Mouse (Mus musculus) liver, adult 2 months (tissue): ENCODE measurements around the gene Ndufs7. TPM values are rescaled to one million over a fixed set of nuclear protein-coding genes. Genes with fewer than 3 reads are reported as not detected.

Experiments
- DNase-seq: peaks from one replicate; pipeline ENCODE4 v3.0.0-alpha.2; 2011; ENCODE audit warnings: low read depth, low spot score; ENCODE audit errors: extremely low read depth
- H3K27ac ChIP-seq: fragments of 200-500 bp; replicated peaks from 2 replicates; pipeline ENCODE4 v1.5.1; 2012; ENCODE audit warnings: low read depth, mild to moderate bottlenecking, control low read depth, inconsistent platforms, low read length; ENCODE audit not compliant: insufficient read depth
- H3K27me3 ChIP-seq: fragments of 200-500 bp; 2 replicates; pipeline ENCODE4 v1.6.1; 2012; ENCODE audit warnings: mild to moderate bottlenecking, moderate library complexity, low read length, inconsistent platforms; ENCODE audit not compliant: control insufficient read depth, insufficient read depth
- H3K36me3 ChIP-seq: fragments of 200-500 bp; 2 replicates; pipeline ENCODE4 v1.6.1; 2012; ENCODE audit warnings: low read length, inconsistent platforms; ENCODE audit not compliant: control insufficient read depth, insufficient read depth
- H3K4me1 ChIP-seq: fragments of 200-500 bp; 2 replicates; pipeline ENCODE4 v1.6.1; 2011; ENCODE audit warnings: low read length; ENCODE audit not compliant: control insufficient read depth, insufficient read depth
- H3K4me3 ChIP-seq: fragments of 200-500 bp; 2 replicates; pipeline ENCODE4 v1.5.1; 2011; ENCODE audit warnings: low read depth, mild to moderate bottlenecking, control low read depth, low read length, moderate library complexity; ENCODE audit not compliant: insufficient read depth
- H3K79me2 ChIP-seq: fragments of 200-500 bp; 2 replicates; pipeline ENCODE4 v1.6.1; 2012; ENCODE audit warnings: inconsistent platforms, mild to moderate bottlenecking, low read length, moderate library complexity; ENCODE audit not compliant: control insufficient read depth, insufficient read depth
- H3K9ac ChIP-seq: fragments of 200-500 bp; 2 replicates; pipeline ENCODE4 v1.6.1; 2012; ENCODE audit warnings: low read depth, mild to moderate bottlenecking, control low read depth, inconsistent platforms, low read length
- CTCF ChIP-seq: fragments of 200-500 bp; IDR thresholded peaks from 2 replicates; pipeline ENCODE4 v1.5.1; 2011; ENCODE audit warnings: low read depth, low read length, control low read depth
- POLR2A ChIP-seq: fragments of 200-500 bp; IDR thresholded peaks from 2 replicates; pipeline ENCODE4 v1.6.1; 2011; ENCODE audit warnings: low read length, control low read depth; ENCODE audit not compliant: insufficient read depth; ENCODE audit errors: extremely low read depth
- WGBS: fragments of 180-500 bp; shearing (Covaris S2); methylation state at CpG from one replicate; pipeline ENCODE4 v1.1.7; 2018; 5-methylcytosine and 5-hydroxymethylcytosine counted together
- polyA plus RNA-seq: library from polyadenylated mRNA; depleted of rRNA; stranded (reverse); fragments of >200 nt; gene quantifications from 2 replicates; pipeline ENCODE4 v1.2.3, GENCODE M21; 2012
- total RNA-seq: library from RNA; depleted of rRNA; stranded (reverse); fragments of >200 nt; gene quantifications from 2 replicates; pipeline ENCODE4 v1.2.3, GENCODE M21; 2014

Ndufs7 gene
- total and polyA plus RNA-seq, 2 experiments, result 165 to 560 TPM

DNA sequence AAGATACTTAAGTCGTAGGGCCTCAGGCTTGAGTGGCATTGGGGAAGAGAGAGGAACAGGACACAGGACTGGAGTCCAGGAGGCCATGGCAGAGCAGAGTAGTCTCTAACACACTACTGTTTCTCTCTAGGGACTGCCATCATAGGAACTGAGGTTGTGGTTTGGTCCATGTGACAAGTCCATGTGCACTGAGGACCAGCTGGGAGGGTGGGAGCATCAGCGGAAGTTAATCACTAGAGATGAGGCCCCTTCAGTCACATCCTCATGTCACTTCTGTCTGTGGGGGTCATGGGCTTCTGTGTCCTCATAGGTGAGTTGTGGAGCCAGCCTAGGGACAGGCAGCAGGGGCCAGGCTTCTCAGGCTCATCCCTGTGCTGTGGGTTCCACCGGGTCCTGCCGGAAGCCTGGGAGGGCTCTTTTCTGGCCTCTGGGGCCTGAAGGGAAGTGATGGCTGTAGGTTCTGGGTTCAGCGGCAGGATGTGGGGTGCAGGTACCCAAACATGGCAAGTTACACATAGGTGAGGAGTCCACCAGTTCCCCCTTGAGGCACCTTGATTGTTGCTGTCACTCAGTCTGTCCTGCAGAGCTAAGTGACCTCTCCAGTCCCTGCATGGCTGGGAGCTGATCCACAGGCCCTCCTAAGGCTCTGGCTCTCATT lies 22.4 kb downstream of the Ndufs7 start:
- TF ChIP-seq CTCF, result no peak
- TF ChIP-seq POLR2A, result no peak
- Histone ChIP-seq H3K9ac (peak overlapping the region; percentile 64), H3K4me3 (peak overlapping the region; percentile 4; the same call in 1 of the 2 replicates), H3K27me3 (no peaks in the 10 kb centered on the region), H3K27ac (peak overlapping the region; percentile 95), H3K36me3 (peaks cover 3% of the 10 kb centered on the region; the same call in 1 of the 2 replicates), H3K4me1 (peaks cover 60% of the 10 kb centered on the region), H3K79me2 (peaks cover 43% of the 10 kb centered on the region)
- DNase-seq, result no peak
- WGBS, result 35% methylated on average over 5 of the region's 5 CpGs

DNA sequence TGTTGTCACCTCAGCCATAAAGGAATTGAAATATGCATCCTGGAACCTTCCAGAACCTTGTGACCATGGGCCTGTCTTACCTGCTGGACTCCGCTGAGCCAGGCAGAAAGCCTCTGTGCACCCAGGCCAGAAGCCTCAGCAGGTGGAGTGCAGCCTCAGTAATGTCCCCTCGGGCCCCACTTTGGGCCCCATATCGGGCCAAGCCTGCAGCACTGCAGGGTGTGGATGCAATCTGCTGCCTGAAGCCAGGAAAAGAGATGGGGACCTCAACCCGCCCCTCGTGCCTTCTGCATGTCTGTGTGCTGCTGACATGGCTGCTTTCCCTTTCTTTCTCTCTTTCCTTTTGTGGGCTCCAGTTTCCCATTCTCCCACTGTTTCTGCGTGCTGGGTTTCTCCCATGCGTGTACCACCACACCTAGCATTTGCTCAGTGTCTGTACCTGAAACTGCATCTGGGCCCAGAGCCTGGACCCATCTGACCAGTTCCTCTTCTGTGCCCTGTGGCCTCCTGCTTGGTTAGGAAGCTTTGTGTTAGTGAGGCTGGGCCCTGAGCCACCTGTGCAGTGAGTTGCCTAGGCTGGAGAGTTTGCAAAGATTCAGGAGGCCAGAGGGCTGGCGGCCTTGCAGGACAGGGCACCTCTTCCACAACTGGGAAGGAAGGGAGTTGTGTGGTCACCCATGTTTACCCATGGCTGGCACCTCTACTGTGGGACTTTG lies 23.1 kb downstream of the Ndufs7 start:
- peak; percentile 85 for DNase-seq
- Histone ChIP-seq H3K79me2 (peaks cover 38% of the 10 kb centered on the region), H3K4me1 (peaks cover 58% of the 10 kb centered on the region), H3K9ac (peak overlapping the region; percentile 64), H3K27me3 (no peaks in the 10 kb centered on the region), H3K36me3 (peaks cover 6% of the 10 kb centered on the region; the same call in 1 of the 2 replicates), H3K4me3 (no peak overlapping the region), H3K27ac (peak overlapping the region; percentile 95)
- TF ChIP-seq CTCF (no peak), POLR2A (no peak)
- 48% methylated on average over 8 of the region's 8 CpGs for WGBS

DNA sequence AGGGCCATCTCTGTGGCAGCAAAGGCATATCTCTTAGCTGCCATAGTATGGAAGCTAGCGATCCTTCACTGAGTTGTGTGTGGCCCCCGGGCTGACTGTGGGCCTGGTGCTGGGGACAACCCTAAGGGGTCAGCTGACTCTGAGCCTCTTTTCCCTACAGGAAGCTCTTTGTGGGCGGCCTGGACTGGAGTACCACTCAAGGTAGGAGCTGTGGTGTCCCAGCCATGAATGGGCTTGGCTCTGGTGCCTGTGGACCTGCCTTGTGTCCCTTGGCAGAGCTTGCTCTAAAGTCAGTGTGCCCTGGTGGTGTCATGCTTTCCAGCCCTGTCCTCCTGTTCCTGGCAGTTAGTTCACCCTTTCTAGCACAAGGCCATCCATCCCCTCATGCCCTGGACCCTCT lies 24.9 kb downstream of the Ndufs7 start:
- no peak for DNase-seq
- Histone ChIP-seq H3K4me3 (no peak overlapping the region), H3K79me2 (peaks cover 24% of the 10 kb centered on the region), H3K9ac (peak overlapping the region; percentile 3; the same call in 1 of the 2 replicates), H3K27ac (peak overlapping the region; percentile 3; the same call in 1 of the 2 replicates), H3K36me3 (peaks cover 19% of the 10 kb centered on the region; the same call in 1 of the 2 replicates), H3K27me3 (no peaks in the 10 kb centered on the region), H3K4me1 (peaks cover 52% of the 10 kb centered on the region)
- 81% methylated on average over 3 of the region's 3 CpGs for WGBS
- no peak for TF ChIP-seq CTCF
- no peak for TF ChIP-seq POLR2A

- Histone ChIP-seq H3K4me1 (peaks cover 41% of the 10 kb centered on the region), H3K36me3 (peaks cover 19% of the 10 kb centered on the region; the same call in 1 of the 2 replicates), H3K4me3 (no peak overlapping the region), H3K27me3 (no peaks in the 10 kb centered on the region), H3K27ac (peak overlapping the region; percentile 10), H3K9ac (peak overlapping the region; percentile 0; the same call in 1 of the 2 replicates), H3K79me2 (peaks cover 21% of the 10 kb centered on the region)
- no peak for TF ChIP-seq CTCF
- no peak for TF ChIP-seq POLR2A
- DNase-seq, result peak; percentile 90
- WGBS, result 32% methylated on average over 5 of the region's 5 CpGs
Observed at GRCm38 (mm10) chr10:80276238-80276637, 27.3 kb downstream of the Ndufs7 start.

DNA sequence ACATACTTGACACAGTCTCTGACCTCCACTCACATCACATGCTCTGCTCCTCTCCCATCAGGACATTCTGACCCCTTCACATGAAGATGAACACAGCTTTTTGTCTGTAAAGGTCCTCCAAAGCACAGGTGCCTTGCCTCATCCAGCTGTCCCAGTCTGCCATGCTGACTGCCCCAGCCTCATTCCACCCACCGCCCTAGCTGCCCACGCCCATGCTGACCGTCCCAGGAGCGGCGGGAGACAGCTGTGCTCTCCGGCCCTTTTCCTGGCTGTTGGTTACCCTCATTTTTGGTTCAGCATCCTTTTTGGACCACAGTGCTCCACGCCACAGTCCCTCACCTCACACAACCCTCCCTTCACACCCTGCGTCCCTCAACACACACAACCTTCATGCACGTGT lies 29.5 kb downstream of the Ndufs7 start:
- Histone ChIP-seq H3K27me3 (no peaks in the 10 kb centered on the region), H3K4me3 (no peak overlapping the region), H3K36me3 (peaks cover 24% of the 10 kb centered on the region; the same call in 1 of the 2 replicates), H3K9ac (no peak overlapping the region; the same call in 1 of the 2 replicates), H3K4me1 (peaks cover 38% of the 10 kb centered on the region), H3K79me2 (peaks cover 15% of the 10 kb centered on the region), H3K27ac (no peak overlapping the region)
- TF ChIP-seq CTCF (no peak), POLR2A (no peak)
- WGBS, result 93% methylated on average over 9 of the region's 9 CpGs
- DNase-seq, result no peak
